ENCODE assay signal across 20 mouse cellular contexts in genomic region chr15:94263241-94263640, GRCm38 (mm10).
A peak's percentile ranks its signal among the peaks of the same experiment; 100 is the strongest.
DNase-seq lines count a peak whose midpoint lies in the region; ATAC-seq and TF ChIP-seq lines count a peak whose summit lies in the region.
"Had no signal": no experiment of that assay in that cellular context is flagged by ENCODE, and none has a peak within 500 bp of the region (broad histone marks: within the 10 kb centered on the region; RNA-seq: fewer than 3 reads in every experiment).

No protein-coding gene starts in this region.

- WGBS in forebrain, embryonic 16.5 days: 55% methylated on average over 10 of the region's 10 CpGs
- 79% methylated on average over 10 of the region's 10 CpGs for WGBS in forebrain, embryonic 12.5 days
- WGBS in kidney, postnatal 0 days: 25% methylated on average over 10 of the region's 10 CpGs

- DNase-seq in adrenal gland, postnatal 14 days: peak; percentile 28
- no peak for DNase-seq in adrenal gland, postnatal 25 days
- peak; percentile 58 for DNase-seq in kidney, postnatal 0 days (ENCODE audit: low spot score)
- no peak for DNase-seq in kidney, adult 9 months
- peak; percentile 37 for DNase-seq in MEL (ENCODE audit: low read depth, low spot score)
- DNase-seq in natural killer cell, adult 2 months (ENCODE audit: low spot score in 2 of 2): no peak
- DNase-seq: cerebellum, adult 11 months; heart, adult 2 months; kidney, adult 11 months; lung, adult 2 months; right cerebral cortex, postnatal 14 days had no signal

- no peak overlapping the region for H3K4me2 ChIP-seq in forebrain, embryonic 16.5 days (ENCODE audit: low read length)
- no peak overlapping the region for H3K4me2 ChIP-seq in forebrain, embryonic 12.5 days
- no peak overlapping the region for H3K4me2 ChIP-seq in kidney, postnatal 0 days (ENCODE audit: low read length)
- H3K4me2 ChIP-seq: embryonic facial prominence, embryonic 13.5 days; heart, embryonic 15.5 days; hindbrain, embryonic 13.5 days; liver, embryonic 11.5 days; neural tube, embryonic 13.5 days had no signal

- TF ChIP-seq POLR2A in MEL (IDR thresholded peaks at IDR 0.05; ENCODE audit: control insufficient read depth in 1 of 2, insufficient read depth in 1 of 2, low read depth in 1 of 2, low read length in 2 of 2, poor library complexity in 1 of 2): no peak

- H3K4me3 ChIP-seq in forebrain, embryonic 16.5 days (replicated peaks; ENCODE audit: low read length): no peak overlapping the region
- no peak overlapping the region for H3K4me3 ChIP-seq in forebrain, embryonic 12.5 days (replicated peaks)
- no peak overlapping the region for H3K4me3 ChIP-seq in kidney, postnatal 0 days (replicated peaks; ENCODE audit: low read depth, low read length)
- H3K4me3 ChIP-seq in MEL (ENCODE audit: control insufficient read depth in 1 of 2, insufficient read depth in 1 of 2, low read depth in 2 of 2, low read length in 2 of 2): no peak overlapping the region
- H3K4me3 ChIP-seq: embryonic facial prominence, embryonic 13.5 days; heart, adult 2 months; heart, embryonic 15.5 days; hindbrain, embryonic 13.5 days; limb, embryonic 10.5 days; neural tube, embryonic 13.5 days had no signal

- ATAC-seq in forebrain, embryonic 16.5 days: peak; percentile 45; the same call in 1 of the 2 replicates
- no peak for ATAC-seq in forebrain, embryonic 12.5 days (ENCODE audit: low FRiP score)
- peak; percentile 63; the same call in 1 of the 2 replicates for ATAC-seq in kidney, postnatal 0 days (replicated peaks; ENCODE audit: low FRiP score, low read depth)

- no peak for TF ChIP-seq EP300 in MEL (IDR thresholded peaks at IDR 0.05; ENCODE audit: low read depth in 1 of 2, low read length in 2 of 2)

- H3K4me1 ChIP-seq in forebrain, embryonic 16.5 days (replicated peaks; ENCODE audit: control insufficient read depth, insufficient read depth, low read length): peaks cover 12% of the 10 kb centered on the region
- no peaks in the 10 kb centered on the region; the same call in 1 of the 2 replicates for H3K4me1 ChIP-seq in forebrain, embryonic 12.5 days
- H3K4me1 ChIP-seq in kidney, postnatal 0 days (replicated peaks; ENCODE audit: insufficient read depth, low read length): 0 out of 2 replicates have a peak, but pooled peaks cover 3% of the 10 kb centered on the region
- peaks cover 5 to 15% of the 10 kb centered on the region in 2 experiments; a peak in 3 of 4 replicates for H3K4me1 ChIP-seq in MEL (ENCODE audit: control insufficient read depth in 1 of 2, insufficient read depth in 2 of 2, low read length in 2 of 2)
- H3K4me1 ChIP-seq: limb, embryonic 10.5 days had no signal

- H3K9ac ChIP-seq in forebrain, embryonic 16.5 days (replicated peaks; ENCODE audit: low read depth, low read length): no peak overlapping the region
- no peak overlapping the region for H3K9ac ChIP-seq in forebrain, embryonic 12.5 days
- no peak overlapping the region for H3K9ac ChIP-seq in kidney, postnatal 0 days (ENCODE audit: low read depth, low read length)
- H3K9ac ChIP-seq in MEL (ENCODE audit: control insufficient read depth, low read depth, low read length, poor library complexity, severe bottlenecking): no peak overlapping the region
- H3K9ac ChIP-seq: embryonic facial prominence, embryonic 13.5 days; heart, embryonic 15.5 days; hindbrain, embryonic 13.5 days; neural tube, embryonic 13.5 days had no signal

- H3K79me2 ChIP-seq in MEL (ENCODE audit: control insufficient read depth, insufficient read depth, low read length, poor library complexity): no peaks in the 10 kb centered on the region

- no peak for TF ChIP-seq RAD21 in MEL (IDR thresholded peaks at IDR 0.05; ENCODE audit: low read depth, low read length)

- H3K27me3 ChIP-seq in forebrain, embryonic 16.5 days (replicated peaks; ENCODE audit: control insufficient read depth, insufficient read depth, low read length): no peaks in the 10 kb centered on the region
- no peaks in the 10 kb centered on the region for H3K27me3 ChIP-seq in forebrain, embryonic 12.5 days
- no peaks in the 10 kb centered on the region for H3K27me3 ChIP-seq in kidney, postnatal 0 days (ENCODE audit: insufficient read depth, low read length)
- 0 out of 4 replicates have a peak, but pooled peaks cover 0 to 1% of the 10 kb centered on the region in 2 experiments for H3K27me3 ChIP-seq in MEL (ENCODE audit: control insufficient read depth in 1 of 2, insufficient read depth in 2 of 2, low read length in 2 of 2)
- H3K27me3 ChIP-seq: CH12.LX; embryonic facial prominence, embryonic 13.5 days; heart, embryonic 15.5 days; hindbrain, embryonic 13.5 days; neural tube, embryonic 13.5 days had no signal

- H3K9me3 ChIP-seq in forebrain, embryonic 16.5 days (ENCODE audit: control insufficient read depth, low read length): no peaks in the 10 kb centered on the region
- no peaks in the 10 kb centered on the region for H3K9me3 ChIP-seq in forebrain, embryonic 12.5 days
- H3K9me3 ChIP-seq in kidney, postnatal 0 days (replicated peaks; ENCODE audit: low read length): no peaks in the 10 kb centered on the region
- no peaks in the 10 kb centered on the region for H3K9me3 ChIP-seq in MEL (replicated peaks; ENCODE audit: insufficient read depth, low read length)
- H3K9me3 ChIP-seq: embryonic facial prominence, embryonic 13.5 days; heart, embryonic 15.5 days; hindbrain, embryonic 13.5 days; limb, embryonic 10.5 days; neural tube, embryonic 13.5 days had no signal

- no peak overlapping the region; the same call in 1 of the 2 replicates for H3K27ac ChIP-seq in forebrain, embryonic 16.5 days (ENCODE audit: low read length)
- no peak overlapping the region for H3K27ac ChIP-seq in forebrain, embryonic 12.5 days
- H3K27ac ChIP-seq in kidney, postnatal 0 days: no peak overlapping the region
- no peak overlapping the region for H3K27ac ChIP-seq in MEL (ENCODE audit: control insufficient read depth, low read depth, low read length)
- H3K27ac ChIP-seq: embryonic facial prominence, embryonic 13.5 days; heart, adult 2 months; heart, embryonic 15.5 days; hindbrain, embryonic 13.5 days; limb, embryonic 10.5 days; neural tube, embryonic 13.5 days had no signal

- H3K36me3 ChIP-seq in forebrain, embryonic 16.5 days (ENCODE audit: control insufficient read depth, insufficient read depth): no peaks in the 10 kb centered on the region
- no peaks in the 10 kb centered on the region for H3K36me3 ChIP-seq in forebrain, embryonic 12.5 days (replicated peaks)
- no peaks in the 10 kb centered on the region for H3K36me3 ChIP-seq in kidney, postnatal 0 days (ENCODE audit: insufficient read depth, low read length)
- H3K36me3 ChIP-seq in MEL (ENCODE audit: control insufficient read depth in 1 of 2, insufficient read depth in 2 of 2, low read length in 2 of 2): peaks cover 0 to 5% of the 10 kb centered on the region in 2 experiments; a peak in 2 of 4 replicates
- H3K36me3 ChIP-seq: embryonic facial prominence, embryonic 13.5 days; heart, embryonic 15.5 days; hindbrain, embryonic 13.5 days; limb, embryonic 10.5 days; neural tube, embryonic 13.5 days had no signal

- TF ChIP-seq CTCF in kidney, postnatal 0 days (IDR thresholded peaks at IDR 0.05; ENCODE audit: low read depth): 0 out of 2 replicates have a peak, but pooled peaks have one; percentile 1
- no peak for TF ChIP-seq CTCF in MEL (IDR thresholded peaks at IDR 0.05 in 2 of 3, conservative IDR thresholded peaks at IDR 0.05 in 1 of 3; ENCODE audit: control insufficient read depth in 1 of 3, insufficient read depth in 1 of 3, low read depth in 2 of 3, low read length in 3 of 3, poor library complexity in 1 of 3, severe bottlenecking in 1 of 3)

TF ChIP-seq in MEL, 35 proteins besides CTCF, POLR2A, EP300 and RAD21:
- no peak for TF ChIP-seq MEF2A (IDR thresholded peaks at IDR 0.05; ENCODE audit: extremely low read depth, insufficient replicate concordance, low read depth, low read length, poor library complexity, severe bottlenecking)
- TF ChIP-seq MYC (IDR thresholded peaks at IDR 0.05; ENCODE audit: low read depth, low read length): no peak
- TF ChIP-seq USF2 (IDR thresholded peaks at IDR 0.05; ENCODE audit: borderline replicate concordance in 1 of 2, insufficient read depth in 1 of 2, low read depth in 1 of 2, low read length in 2 of 2): no peak
- no peak for TF ChIP-seq POLR2AphosphoS2 (IDR thresholded peaks at IDR 0.05; ENCODE audit: low read length)

Comparison
In these comparisons a context has a peak if more than half of its experiments do, and no peak if none do; other contexts are left out.
1. DNase-seq: peak in adrenal gland, postnatal 14 days (single experiment), kidney, postnatal 0 days (single experiment) and MEL (single experiment); none in adrenal gland, postnatal 25 days (single experiment), kidney, adult 9 months (single experiment) and natural killer cell, adult 2 months (0 of 2).